Mouse (Mus musculus): ENCODE data around the gene Sptan1. TPM values are rescaled to one million over a fixed set of nuclear protein-coding genes. Genes with fewer than 3 reads are reported as not detected.

Gene Sptan1
- total and polyA plus RNA-seq, 3 experiments = 130 to 167 (median 159) TPM

DNA sequence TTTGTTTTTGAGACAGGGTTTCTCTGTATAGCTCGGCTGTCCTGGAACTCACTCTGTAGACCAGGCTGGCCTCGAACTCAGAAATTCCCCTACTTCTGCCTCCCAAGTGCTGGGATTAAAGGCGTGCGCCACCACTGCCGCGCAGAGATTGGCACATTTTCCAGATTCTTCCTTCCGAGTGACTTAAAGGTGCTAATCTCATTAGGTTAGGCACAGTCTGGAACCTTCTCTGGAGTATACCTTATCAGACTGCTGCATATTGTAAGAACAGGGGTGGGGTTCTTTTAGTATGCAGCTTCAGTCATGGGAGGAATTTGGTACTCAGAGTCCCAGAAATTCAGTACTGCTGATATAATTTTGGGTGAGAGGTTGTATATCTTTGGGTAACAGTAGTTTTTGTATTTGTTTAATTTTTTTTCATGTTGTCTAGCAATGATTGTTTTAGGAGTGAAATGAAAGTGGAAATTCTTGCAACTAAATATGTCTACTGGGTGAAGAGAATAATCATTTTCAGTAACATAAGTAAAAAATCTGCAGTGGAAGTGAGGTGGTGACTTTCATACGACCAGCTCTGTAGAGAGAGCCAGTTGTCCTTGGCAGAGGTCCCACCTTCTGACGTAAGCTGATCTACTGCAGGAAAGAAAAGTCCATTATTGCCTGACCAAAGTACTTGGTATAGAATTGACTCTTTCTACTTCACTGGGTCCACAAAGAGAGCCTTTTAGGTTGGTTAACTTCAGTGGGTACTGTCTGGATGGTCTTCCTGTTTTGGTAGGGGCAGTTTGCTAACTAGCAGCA lies 6.7 kb downstream of the Sptan1 start:
- DNase-seq = peak; percentile 77 to 82
- intact Hi-C loops (cut with DNase I) = no loop called here
- Histone ChIP-seq H3K9ac (ENCODE audit: low read depth, low read length) (no peak overlapping the region), H3K79me2 (replicated peaks; ENCODE audit: control insufficient read depth, insufficient read depth, low read length) (peaks cover 8% of the 10 kb centered on the region), H3K4me3 (no peak overlapping the region), H3K4me1 (ENCODE audit: control insufficient read depth, insufficient read depth, low read length) (peaks cover 33% of the 10 kb centered on the region), H3K27ac (peak overlapping the region; percentile 77), H3K27me3 (ENCODE audit: control insufficient read depth, insufficient read depth, low read length) (no peaks in the 10 kb centered on the region), H3K36me3 (ENCODE audit: control insufficient read depth, insufficient read depth, low read length) (peaks cover 74% of the 10 kb centered on the region)
- WGBS = 20% methylated on average over 9 of the region's 9 CpGs
- TF ChIP-seq EP300 (IDR thresholded peaks at IDR 0.05; ENCODE audit: insufficient read depth, low read depth, low read length) (no peak), POLR2A (IDR thresholded peaks at IDR 0.05; ENCODE audit: insufficient read depth, low read depth, low read length) (0 out of 2 replicates have a peak, but pooled peaks have one; percentile 12)

DNA sequence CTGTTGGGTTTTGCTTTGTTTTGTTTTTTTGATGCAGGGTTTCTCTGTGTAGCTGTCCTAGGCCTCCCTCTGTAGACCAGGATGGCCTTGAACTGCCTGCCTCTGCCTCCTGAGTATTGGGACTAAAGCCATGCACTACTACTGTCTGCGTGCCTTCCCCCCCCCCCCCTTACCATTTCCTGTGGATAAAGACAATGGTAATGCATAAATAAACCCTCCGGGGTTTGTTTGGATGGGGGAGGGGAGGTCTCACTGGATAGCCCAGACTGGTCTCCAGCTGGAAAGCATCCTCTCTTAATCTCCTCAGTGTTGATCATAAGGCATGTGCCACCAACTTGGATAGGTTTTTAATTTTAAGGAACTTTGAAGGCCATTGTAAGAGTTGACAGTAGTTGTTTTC lies 8.2 kb downstream of the Sptan1 start:
- WGBS = 17% methylated on average over 2 of the region's 2 CpGs
- Histone ChIP-seq H3K27ac (peak overlapping the region; percentile 36; the same call in 1 of the 2 replicates), H3K4me3 (no peak overlapping the region), H3K79me2 (replicated peaks; ENCODE audit: control insufficient read depth, insufficient read depth, low read length) (peaks cover 8% of the 10 kb centered on the region), H3K9ac (ENCODE audit: low read depth, low read length) (no peak overlapping the region), H3K36me3 (ENCODE audit: control insufficient read depth, insufficient read depth, low read length) (peaks cover 68% of the 10 kb centered on the region), H3K27me3 (ENCODE audit: control insufficient read depth, insufficient read depth, low read length) (no peaks in the 10 kb centered on the region), H3K4me1 (ENCODE audit: control insufficient read depth, insufficient read depth, low read length) (peaks cover 26% of the 10 kb centered on the region)
- no peak for TF ChIP-seq CTCF (IDR thresholded peaks at IDR 0.05)
- no peak for DNase-seq
- intact Hi-C loops (cut with DNase I) = no loop called here

DNA sequence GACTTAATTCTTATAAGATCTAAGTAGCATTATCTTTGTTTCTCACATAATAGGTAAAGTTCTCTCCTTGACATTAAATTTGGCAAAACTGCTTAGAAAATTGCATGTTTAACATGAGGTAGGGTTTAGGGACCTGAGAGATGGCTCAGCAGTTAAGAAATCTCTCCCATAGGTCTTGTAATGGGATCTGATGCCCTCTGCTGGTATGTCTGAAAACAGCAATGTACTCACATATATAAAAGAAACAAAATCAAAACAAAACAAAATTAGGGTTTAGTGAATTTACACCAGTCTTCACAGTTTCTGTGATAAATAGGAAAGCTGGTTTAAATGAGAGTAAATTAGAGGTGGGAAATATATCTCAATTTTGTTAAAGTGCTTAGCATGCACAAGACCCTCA lies 11.9 kb downstream of the Sptan1 start:
- peaks cover 54% of the 10 kb centered on the region for H3K36me3 ChIP-seq (ENCODE audit: control insufficient read depth, insufficient read depth, low read length)
- TF ChIP-seq EP300 (IDR thresholded peaks at IDR 0.05; ENCODE audit: insufficient read depth, low read depth, low read length) = no peak
- TF ChIP-seq CTCF (IDR thresholded peaks at IDR 0.05) = peak; percentile 95
- TF ChIP-seq POLR2A (IDR thresholded peaks at IDR 0.05; ENCODE audit: insufficient read depth, low read depth, low read length) = no peak

DNA sequence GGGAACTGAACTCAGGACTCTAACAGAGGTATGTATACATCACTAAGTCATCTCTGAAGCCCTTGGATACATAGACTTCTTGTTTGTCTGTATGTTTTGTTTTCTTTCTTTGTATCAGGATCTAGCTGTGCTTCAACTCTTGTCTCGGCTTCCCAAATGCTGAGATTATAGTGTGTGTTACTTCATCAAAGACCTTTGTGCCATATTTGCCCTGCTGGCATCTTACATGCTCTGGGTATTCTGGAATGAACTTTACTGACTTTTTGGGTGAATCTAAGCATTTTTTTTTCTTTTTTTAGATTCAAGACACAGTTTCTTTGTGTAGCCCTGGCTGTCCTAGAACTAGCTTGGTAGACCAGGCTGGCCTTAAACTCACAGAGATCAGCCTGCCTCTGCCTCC lies 15.3 kb downstream of the Sptan1 start:
- peaks cover under 1% of the 10 kb centered on the region for H3K4me1 ChIP-seq (ENCODE audit: control insufficient read depth, insufficient read depth, low read length)
- peaks cover 10% of the 10 kb centered on the region for H3K79me2 ChIP-seq (replicated peaks; ENCODE audit: control insufficient read depth, insufficient read depth, low read length)
- intact Hi-C loops (cut with DNase I) = no loop called here
- TF ChIP-seq CTCF (IDR thresholded peaks at IDR 0.05) (no peak), EP300 (IDR thresholded peaks at IDR 0.05; ENCODE audit: insufficient read depth, low read depth, low read length) (no peak), POLR2A (IDR thresholded peaks at IDR 0.05; ENCODE audit: insufficient read depth, low read depth, low read length) (no peak)
- no peak overlapping the region for H3K27ac ChIP-seq
- H3K9ac ChIP-seq (ENCODE audit: low read depth, low read length) = no peak overlapping the region
- DNase-seq = no peak
- no peaks in the 10 kb centered on the region for H3K27me3 ChIP-seq (ENCODE audit: control insufficient read depth, insufficient read depth, low read length)
- WGBS = 82% methylated on average over 1 of the region's 1 CpGs
- no peak overlapping the region for H3K4me3 ChIP-seq
- peaks cover 41% of the 10 kb centered on the region for H3K36me3 ChIP-seq (ENCODE audit: control insufficient read depth, insufficient read depth, low read length)

More for the DNA sequence above, 11.9 kb downstream of the Sptan1 start:
- Histone ChIP-seq H3K4me3 (no peak overlapping the region), H3K27me3 (ENCODE audit: control insufficient read depth, insufficient read depth, low read length) (no peaks in the 10 kb centered on the region), H3K27ac (no peak overlapping the region), H3K4me1 (ENCODE audit: control insufficient read depth, insufficient read depth, low read length) (peaks cover 11% of the 10 kb centered on the region), H3K9ac (ENCODE audit: low read depth, low read length) (no peak overlapping the region), H3K79me2 (replicated peaks; ENCODE audit: control insufficient read depth, insufficient read depth, low read length) (peaks cover 10% of the 10 kb centered on the region)
- no peak for DNase-seq
- intact Hi-C loops (cut with DNase I) = loop anchor here (1.0 to 5.0 kb wide), 2 partner anchors 85 to 108 kb away; partner anchors contain the start of gene Cercam

DNA sequence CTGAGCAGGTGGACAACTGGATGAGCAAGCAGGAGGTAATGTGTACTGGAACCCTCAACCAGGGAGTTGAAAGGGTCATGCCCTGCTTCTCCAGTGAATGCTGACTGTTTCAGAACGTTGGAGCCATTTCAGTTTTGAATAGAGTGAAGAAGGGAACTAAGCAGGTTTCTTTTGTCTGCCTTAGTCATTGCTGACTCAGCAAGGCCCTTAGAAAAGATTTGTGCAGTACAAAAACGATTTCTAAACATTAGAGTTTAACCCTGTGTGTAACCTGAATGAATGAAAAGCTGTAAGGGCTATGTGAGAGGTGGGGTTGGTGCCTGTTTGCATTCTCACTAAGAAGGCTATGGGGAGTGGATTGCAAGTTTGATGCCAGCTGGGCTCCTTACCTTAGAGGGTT lies 26.6 kb downstream of the Sptan1 start:
- Histone ChIP-seq H3K4me3 (no peak overlapping the region), H3K36me3 (ENCODE audit: control insufficient read depth, insufficient read depth, low read length) (peaks cover 23% of the 10 kb centered on the region), H3K9ac (ENCODE audit: low read depth, low read length) (no peak overlapping the region), H3K27me3 (ENCODE audit: control insufficient read depth, insufficient read depth, low read length) (no peaks in the 10 kb centered on the region), H3K27ac (no peak overlapping the region), H3K79me2 (replicated peaks; ENCODE audit: control insufficient read depth, insufficient read depth, low read length) (no peaks in the 10 kb centered on the region), H3K4me1 (ENCODE audit: control insufficient read depth, insufficient read depth, low read length) (no peaks in the 10 kb centered on the region)
- intact Hi-C loops (cut with DNase I) = no loop called here
- 41% methylated on average over 2 of the region's 2 CpGs for WGBS
- TF ChIP-seq EP300 (IDR thresholded peaks at IDR 0.05; ENCODE audit: insufficient read depth, low read depth, low read length) = no peak
- no peak for TF ChIP-seq POLR2A (IDR thresholded peaks at IDR 0.05; ENCODE audit: insufficient read depth, low read depth, low read length)
- TF ChIP-seq CTCF (IDR thresholded peaks at IDR 0.05) = no peak
- DNase-seq = no peak

DNA sequence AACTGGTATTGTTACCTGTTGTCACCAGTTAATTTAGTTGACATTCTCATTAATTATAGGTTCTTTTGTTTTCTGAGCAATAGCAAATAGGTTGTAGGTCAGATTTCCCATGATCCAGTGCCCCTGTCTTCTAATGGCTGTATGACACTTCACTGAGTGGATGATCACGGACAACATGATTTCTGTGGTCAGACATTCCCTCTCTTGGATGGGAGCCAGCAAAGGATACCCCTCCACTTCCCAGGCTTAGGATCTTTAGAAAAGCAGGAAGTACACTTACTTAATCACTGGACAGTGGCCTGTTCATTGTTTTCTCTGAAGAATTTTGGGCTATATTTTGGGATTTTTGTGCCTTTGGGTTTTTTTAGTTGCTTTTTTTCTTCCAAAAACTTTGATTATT lies 43.7 kb downstream of the Sptan1 start:
- no peak for DNase-seq
- no peaks in the 10 kb centered on the region for H3K27me3 ChIP-seq (ENCODE audit: control insufficient read depth, insufficient read depth, low read length)
- no peak overlapping the region for H3K9ac ChIP-seq (ENCODE audit: low read depth, low read length)
- WGBS = 38% methylated on average over 1 of the region's 1 CpGs
- no peak for TF ChIP-seq POLR2A (IDR thresholded peaks at IDR 0.05; ENCODE audit: insufficient read depth, low read depth, low read length)
- no peak for TF ChIP-seq EP300 (IDR thresholded peaks at IDR 0.05; ENCODE audit: insufficient read depth, low read depth, low read length)
- peak; percentile 13; the same call in 1 of the 2 replicates for TF ChIP-seq CTCF (IDR thresholded peaks at IDR 0.05)
- no peaks in the 10 kb centered on the region for H3K79me2 ChIP-seq (replicated peaks; ENCODE audit: control insufficient read depth, insufficient read depth, low read length)
- H3K36me3 ChIP-seq (ENCODE audit: control insufficient read depth, insufficient read depth, low read length) = peaks cover 46% of the 10 kb centered on the region
- no peak overlapping the region for H3K27ac ChIP-seq
- peaks cover 2% of the 10 kb centered on the region; the same call in 1 of the 2 replicates for H3K4me1 ChIP-seq (ENCODE audit: control insufficient read depth, insufficient read depth, low read length)
- no peak overlapping the region for H3K4me3 ChIP-seq
- intact Hi-C loops (cut with DNase I) = no loop called here

Measured in heart, adult 2 months (tissue).